Mouse (Mus musculus): ENCODE results near the gene Tdpoz3.
"Not testable (repeated sequence)": the region's sequence is repeated elsewhere in the genome, so short reads cannot be mapped to it uniquely, and the experiment has no call there.

Gene Tdpoz3

DNA sequence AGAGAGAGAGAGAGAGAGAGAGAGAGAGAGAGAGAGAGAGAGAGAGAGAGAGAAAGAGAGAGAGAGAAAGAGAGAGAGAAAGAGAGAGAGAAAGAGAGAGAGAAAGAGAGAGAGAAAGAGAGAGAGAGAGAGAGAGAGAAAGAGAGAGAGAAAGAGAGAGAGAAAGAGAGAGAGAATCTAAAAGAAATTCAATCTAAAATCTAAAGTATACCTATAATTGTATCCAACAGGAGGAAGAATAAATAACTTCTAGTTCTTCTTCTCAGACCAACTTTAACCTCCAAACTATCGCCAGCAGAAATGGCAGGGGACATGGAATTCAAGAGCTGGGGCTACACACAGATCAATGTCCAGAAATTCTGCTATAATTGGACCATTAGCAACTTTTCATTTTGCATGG is at the start of gene Tdpoz3:
Gene Tdpoz3, plus strand, starts transcription at position 301 of the 400 bp plus-strand sequence.
- DNase-seq (ENCODE audit: low read depth, low spot score): not testable (repeated sequence)

DNA sequence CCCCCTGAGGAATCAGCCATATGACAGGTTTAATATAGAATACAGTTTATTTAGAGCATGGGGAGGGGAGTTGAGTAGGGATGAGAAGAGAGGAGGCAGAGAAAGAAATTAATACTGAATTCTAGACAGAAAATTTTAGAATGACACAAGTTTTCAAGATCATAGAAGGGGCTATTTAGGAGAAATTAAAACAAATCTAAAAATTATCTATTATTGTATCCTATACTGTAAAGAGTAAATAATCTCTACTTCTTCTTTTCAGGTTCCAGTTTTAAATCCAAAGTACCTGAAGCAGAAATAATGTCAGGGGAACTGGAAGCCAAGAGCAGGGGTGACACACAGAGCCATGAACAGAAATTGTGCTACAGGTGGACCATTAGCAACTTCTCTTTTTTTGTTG is 29.7 kb upstream of the Tdpoz3 start, which contains the start of gene Tdpoz4:
Gene Tdpoz4, plus strand, starts transcription at position 301 of the 400 bp plus-strand sequence.
- DNase-seq (ENCODE audit: low read depth, low spot score): not testable (repeated sequence)

DNA sequence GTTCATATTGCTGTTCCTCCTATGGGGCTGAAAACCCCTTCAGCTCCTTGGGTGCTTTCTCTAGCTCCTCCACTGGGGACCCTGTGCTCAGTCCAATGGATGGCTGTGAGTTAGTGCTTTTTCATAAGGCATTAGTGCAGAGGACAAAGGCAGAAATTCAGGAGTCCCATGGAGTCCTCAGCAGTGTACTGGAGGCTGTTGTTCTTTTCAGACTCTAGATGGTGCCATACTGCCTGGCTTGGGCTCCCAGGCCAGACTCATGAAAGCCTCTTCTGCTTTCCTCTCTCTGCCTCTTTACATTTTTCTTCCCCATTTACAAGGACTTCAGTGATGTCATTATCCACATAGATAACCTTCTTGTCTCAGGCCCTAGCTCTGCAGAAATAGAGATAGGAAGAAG is 12.5 kb upstream of the Tdpoz3 start:
- not testable (repeated sequence) for DNase-seq (ENCODE audit: low read depth, low spot score)

GRCm38 (mm10) chr3:93858957-93859356 is 33.1 kb downstream of the Tdpoz3 start:
- not testable (repeated sequence) for DNase-seq (ENCODE audit: low read depth, low spot score)

DNA sequence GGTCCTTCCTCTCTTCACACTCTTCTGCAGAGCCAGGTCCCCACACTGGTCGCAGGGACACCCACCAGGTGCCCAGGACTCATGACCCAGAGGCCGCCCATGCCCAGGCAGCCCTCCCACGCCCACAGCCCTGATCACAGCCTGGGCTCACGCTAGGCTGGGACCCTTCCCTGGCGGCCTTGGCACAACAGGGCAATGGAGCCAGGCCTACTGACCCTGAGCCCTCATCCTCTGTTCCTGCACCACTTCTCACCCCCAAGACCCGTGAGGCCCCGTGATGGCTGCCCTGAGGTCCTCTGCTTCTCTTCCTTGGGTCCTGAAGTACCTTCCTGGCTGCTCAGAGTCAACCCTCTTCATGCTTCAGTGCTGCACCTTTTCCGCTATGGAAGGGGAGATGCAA is 44.8 kb downstream of the Tdpoz3 start:
- DNase-seq (ENCODE audit: low read depth, low spot score): not testable (repeated sequence)

Measured in brain, embryonic 18.5 days (tissue).